Mouse (Mus musculus) naive thymus-derived CD4-positive, alpha-beta T cell, adult 2 months (primary cell): ENCODE data around the gene Zfyve28.

Experiments
- DNase-seq: peaks from one replicate; pipeline ENCODE4 v3.0.0-alpha.2; 2011; ENCODE audit warnings: low read depth

Gene Zfyve28

GRCm38 (mm10) chr5:34288154-34288716 lies at the start of gene Zfyve28, which contains the start of gene Cfap99:
Zfyve28 (minus strand) TSS chr5:34288449.
Cfap99 (plus strand) TSS chr5:34288600.
- peak; percentile 26 for DNase-seq

GRCm38 (mm10) chr5:34336775-34337450 lies 48.7 kb upstream of the Zfyve28 start:
- peak; percentile 86 for DNase-seq

- peak; percentile 98 for DNase-seq
These were observed 48.0 kb upstream of the Zfyve28 start, which contains the start of gene Rnf4 for GRCm38 (mm10) chr5:34336097-34336774. Rnf4 (plus strand) TSS chr5:34336289.

GRCm38 (mm10) chr5:34335539-34336096 lies 47.4 kb upstream of the Zfyve28 start:
- no peak for DNase-seq

GRCm38 (mm10) chr5:34334081-34334480 lies 45.8 kb upstream of the Zfyve28 start:
- no peak for DNase-seq

- DNase-seq: no peak
These were observed 41.9 kb upstream of the Zfyve28 start for GRCm38 (mm10) chr5:34330136-34330535.

GRCm38 (mm10) chr5:34326875-34327576 lies 38.8 kb upstream of the Zfyve28 start:
- DNase-seq: no peak

GRCm38 (mm10) chr5:34326249-34326691 lies 38.0 kb upstream of the Zfyve28 start:
- DNase-seq: no peak

- no peak for DNase-seq
These were observed 37.0 kb upstream of the Zfyve28 start for GRCm38 (mm10) chr5:34325286-34325685.

- DNase-seq: no peak
These were observed 33.0 kb upstream of the Zfyve28 start for GRCm38 (mm10) chr5:34321236-34321635.

- DNase-seq: no peak
These were observed 31.3 kb upstream of the Zfyve28 start for GRCm38 (mm10) chr5:34319491-34320034.

GRCm38 (mm10) chr5:34309016-34309415 lies 20.8 kb upstream of the Zfyve28 start:
- DNase-seq: no peak

GRCm38 (mm10) chr5:34302377-34302776 lies 14.1 kb upstream of the Zfyve28 start:
- no peak for DNase-seq

GRCm38 (mm10) chr5:34298937-34299535 lies 10.8 kb upstream of the Zfyve28 start:
- no peak for DNase-seq

- DNase-seq: no peak
These were observed 9.8 kb upstream of the Zfyve28 start for GRCm38 (mm10) chr5:34298061-34298460.

- no peak for DNase-seq
These were observed 6.9 kb upstream of the Zfyve28 start for GRCm38 (mm10) chr5:34295141-34295540.

GRCm38 (mm10) chr5:34294696-34295095 lies 6.4 kb upstream of the Zfyve28 start:
- DNase-seq: no peak

GRCm38 (mm10) chr5:34293363-34293762 lies 5.1 kb upstream of the Zfyve28 start:
- peak; percentile 16 for DNase-seq

GRCm38 (mm10) chr5:34289286-34289685 lies 1.0 kb upstream of the Zfyve28 start:
- no peak for DNase-seq

- DNase-seq: no peak
These were observed 457 bp downstream of the Zfyve28 start for GRCm38 (mm10) chr5:34287838-34288145.

- DNase-seq: no peak
These were observed 1.0 kb downstream of the Zfyve28 start for GRCm38 (mm10) chr5:34287001-34287837.
